Mouse (Mus musculus) MEL (cell line): ENCODE data around the gene Prdm15. TPM values are rescaled to one million over a fixed set of nuclear protein-coding genes. Genes with fewer than 3 reads are reported as not detected.

ENCODE experiments used
- DNase-seq: peaks from one replicate; pipeline ENCODE4 v3.0.0; 2011; ENCODE audit warnings: low read depth, low spot score
- H3K27ac ChIP-seq: 2 replicates; pipeline ENCODE4 v1.5.1; 2012; ENCODE audit warnings: low read depth, mild to moderate bottlenecking, control low read depth, low read length, moderate library complexity; ENCODE audit not compliant: control insufficient read depth
- H3K27me3 ChIP-seq, 2 experiments: fragments of 150-350 bp in 1 of 2; sonication (generic) in 1 of 2; 2 replicates each; pipeline ENCODE4 v1.6.1; 2012; ENCODE audit warnings: low read length in 2 of 2, mild to moderate bottlenecking in 2 of 2, improper control_type of control experiment in 1 of 2, moderate library complexity in 1 of 2; ENCODE audit not compliant: insufficient read depth in 2 of 2, control insufficient read depth in 1 of 2
- H3K36me3 ChIP-seq, 2 experiments: 2 replicates each; pipeline ENCODE4 v1.6.1; 2012 to 2014; ENCODE audit warnings: low read length in 2 of 2, improper control_type of control experiment in 1 of 2, inconsistent platforms in 1 of 2, mild to moderate bottlenecking in 1 of 2; ENCODE audit not compliant: insufficient read depth in 2 of 2, control insufficient read depth in 1 of 2
- H3K4me1 ChIP-seq, 2 experiments: fragments of 150-350 bp in 1 of 2; sonication (generic) in 1 of 2; 2 replicates each; pipeline ENCODE4 v1.6.1; 2012; ENCODE audit warnings: low read length in 2 of 2, improper control_type of control experiment in 1 of 2, mild to moderate bottlenecking in 1 of 2; ENCODE audit not compliant: insufficient read depth in 2 of 2, control insufficient read depth in 1 of 2
- H3K4me3 ChIP-seq, 2 experiments: fragments of 150-350 bp in 1 of 2; sonication (generic) in 1 of 2; 2 replicates each; pipeline ENCODE4 v1.5.1; 2012; ENCODE audit warnings: low read depth in 2 of 2, low read length in 2 of 2, mild to moderate bottlenecking in 2 of 2, moderate library complexity in 2 of 2, control low read depth in 1 of 2, improper control_type of control experiment in 1 of 2; ENCODE audit not compliant: control insufficient read depth in 1 of 2, insufficient read depth in 1 of 2
- H3K79me2 ChIP-seq: 2 replicates; pipeline ENCODE4 v1.6.1; 2012; ENCODE audit warnings: mild to moderate bottlenecking, low read length, moderate library complexity; ENCODE audit not compliant: control insufficient read depth, poor library complexity, insufficient read depth
- H3K9ac ChIP-seq: 2 replicates; pipeline ENCODE4 v1.6.1; 2012; ENCODE audit warnings: low read depth, mild to moderate bottlenecking, control low read depth, low read length, moderate library complexity; ENCODE audit not compliant: control insufficient read depth, poor library complexity, severe bottlenecking
- H3K9me3 ChIP-seq: fragments of 150-350 bp; sonication (generic); replicated peaks from 2 replicates; pipeline ENCODE4 v1.6.1; 2012; ENCODE audit warnings: mild to moderate bottlenecking, low read length, improper control_type of control experiment, moderate library complexity; ENCODE audit not compliant: insufficient read depth
- BHLHE40 ChIP-seq: IDR thresholded peaks from 2 replicates; pipeline ENCODE4 v1.6.1; 2012; ENCODE audit warnings: low read depth, mild to moderate bottlenecking, inconsistent platforms, low read length, improper control_type of control experiment, borderline replicate concordance
- CHD2 ChIP-seq: IDR thresholded peaks from 2 replicates; pipeline ENCODE4 v1.6.1; 2011; ENCODE audit warnings: low read length, improper control_type of control experiment
- ELF1 ChIP-seq: IDR thresholded peaks from 2 replicates; pipeline ENCODE4 v1.6.1; 2014; ENCODE audit warnings: low read depth, mild to moderate bottlenecking, inconsistent platforms, low read length, improper control_type of control experiment, moderate library complexity
- ETS1 ChIP-seq: IDR thresholded peaks from 2 replicates; pipeline ENCODE4 v1.6.1; 2012; ENCODE audit warnings: low read depth, mild to moderate bottlenecking, inconsistent platforms, low read length, improper control_type of control experiment, moderate library complexity
- GABPA ChIP-seq: IDR thresholded peaks from 2 replicates; pipeline ENCODE4 v1.6.1; 2012; ENCODE audit warnings: low read depth, mild to moderate bottlenecking, inconsistent platforms, low read length, improper control_type of control experiment, moderate library complexity
- HCFC1 ChIP-seq: IDR thresholded peaks from 2 replicates; pipeline ENCODE4 v1.6.1; 2012; ENCODE audit warnings: low read depth, mild to moderate bottlenecking, inconsistent platforms, low read length, improper control_type of control experiment, moderate library complexity
- JUND ChIP-seq: IDR thresholded peaks from 2 replicates; pipeline ENCODE4 v1.6.1; 2011; ENCODE audit warnings: low read depth, mild to moderate bottlenecking, improper control_type of control experiment, low read length
- KAT2A ChIP-seq: conservative IDR thresholded peaks from 2 replicates; pipeline ENCODE4 v1.6.1; 2012; ENCODE audit warnings: low read depth, low read length, improper control_type of control experiment, inconsistent platforms
- MAFK ChIP-seq: IDR thresholded peaks from 2 replicates; pipeline ENCODE4 v1.6.1; 2011; ENCODE audit warnings: low read depth, mild to moderate bottlenecking, low read length, improper control_type of control experiment, borderline replicate concordance
- MAZ ChIP-seq: IDR thresholded peaks from 2 replicates; pipeline ENCODE4 v1.6.1; 2012; ENCODE audit warnings: low read depth, mild to moderate bottlenecking, inconsistent platforms, low read length, improper control_type of control experiment
- MEF2A ChIP-seq: IDR thresholded peaks from 2 replicates; pipeline ENCODE4 v1.6.1; 2014; ENCODE audit warnings: low read depth, mild to moderate bottlenecking, inconsistent platforms, low read length, improper control_type of control experiment; ENCODE audit not compliant: poor library complexity, insufficient replicate concordance, severe bottlenecking; ENCODE audit errors: extremely low read depth
- MXI1 ChIP-seq: IDR thresholded peaks from 2 replicates; pipeline ENCODE4 v1.6.1; 2011; ENCODE audit warnings: mild to moderate bottlenecking, low read depth, low read length, improper control_type of control experiment
- POLR2AphosphoS2 ChIP-seq: IDR thresholded peaks from 2 replicates; pipeline ENCODE4 v1.6.1; 2011; ENCODE audit warnings: low read length, improper control_type of control experiment
- POLR2AphosphoS5 ChIP-seq: IDR thresholded peaks from 2 replicates; pipeline ENCODE4 v1.6.1; 2012; ENCODE audit warnings: low read depth, borderline replicate concordance, mild to moderate bottlenecking, inconsistent platforms, low read length, moderate library complexity, mixed read lengths
- SIN3A ChIP-seq: IDR thresholded peaks from 2 replicates; pipeline ENCODE4 v1.6.1; 2012; ENCODE audit warnings: low read length, improper control_type of control experiment, inconsistent platforms
- SMC3 ChIP-seq: IDR thresholded peaks from 2 replicates; pipeline ENCODE4 v1.6.1; 2011; ENCODE audit warnings: low read depth, low read length, improper control_type of control experiment
- TAL1 ChIP-seq: IDR thresholded peaks from 2 replicates; pipeline ENCODE4 v1.6.1; 2012; ENCODE audit warnings: mild to moderate bottlenecking, inconsistent platforms, low read length, moderate library complexity, mixed read lengths
- TBP ChIP-seq: IDR thresholded peaks from 2 replicates; pipeline ENCODE4 v1.8.0; 2011; ENCODE audit warnings: low read depth, low read length, improper control_type of control experiment
- UBTF ChIP-seq: IDR thresholded peaks from 2 replicates; pipeline ENCODE4 v1.6.1; 2012; ENCODE audit warnings: low read depth, mild to moderate bottlenecking, inconsistent platforms, low read length, improper control_type of control experiment, moderate library complexity, borderline replicate concordance; ENCODE audit not compliant: insufficient read depth
- ZKSCAN1 ChIP-seq: IDR thresholded peaks from 2 replicates; pipeline ENCODE4 v1.6.1; 2012; ENCODE audit warnings: low read depth, mild to moderate bottlenecking, inconsistent platforms, low read length, improper control_type of control experiment, moderate library complexity
- polyA plus RNA-seq, 2 experiments: library from polyadenylated mRNA; stranded (reverse) in 1 of 2; unstranded in 1 of 2; fragments of >175 nt in 1 of 2; fragments of >200 nt in 1 of 2; gene quantifications; 2 replicates each; pipeline versions ENCODE4 v1.2.1 to v1.2.4; 2012; ENCODE audit warnings: low replicate concordance in 2 of 2, low read depth in 1 of 2; ENCODE audit not compliant: insufficient read length in 2 of 2, insufficient read depth in 1 of 2, missing spikeins in 1 of 2
- total RNA-seq: library from RNA; depleted of rRNA; stranded (reverse); fragments of 300-350 nt; gene quantifications from 2 replicates; pipeline ENCODE4 v1.2.3, GENCODE M21; 2012

The Prdm15 gene
- total and polyA plus RNA-seq, 3 experiments = 10.7 to 12.0 TPM; not detected in 1

GRCm38 (mm10) chr16:97766501-97766900 is 85.1 kb downstream of the Prdm15 start:
- TF ChIP-seq UBTF = no peak
- no peak for TF ChIP-seq GABPA
- TF ChIP-seq, all 39 proteins: peak for 0
- no peaks in the 10 kb centered on the region for H3K79me2 ChIP-seq
- H3K9me3 ChIP-seq = no peaks in the 10 kb centered on the region
- no peak overlapping the region for H3K4me3 ChIP-seq
- no peak overlapping the region for H3K27ac ChIP-seq
- no peaks in the 10 kb centered on the region for H3K36me3 ChIP-seq
- H3K4me1 ChIP-seq = no peaks in the 10 kb centered on the region
- peaks cover 0 to 4% of the 10 kb centered on the region in 2 experiments; a peak in 1 of 4 replicates for H3K27me3 ChIP-seq
- DNase-seq = no peak
- H3K9ac ChIP-seq = no peak overlapping the region

- H3K36me3 ChIP-seq = no peaks in the 10 kb centered on the region
- H3K27ac ChIP-seq = no peak overlapping the region
- TF ChIP-seq KAT2A (no peak), CHD2 (no peak), JUND (no peak), POLR2AphosphoS2 (no peak), MEF2A (no peak), ZKSCAN1 (no peak), ETS1 (no peak), MAZ (no peak), MAFK (no peak), BHLHE40 (no peak), POLR2AphosphoS5 (no peak), ELF1 (no peak)
- TF ChIP-seq, all 39 proteins: peak for 0
- H3K9me3 ChIP-seq = no peaks in the 10 kb centered on the region
- H3K9ac ChIP-seq = no peak overlapping the region
- H3K4me1 ChIP-seq = no peaks in the 10 kb centered on the region
- no peak for DNase-seq
- no peak overlapping the region for H3K4me3 ChIP-seq
- H3K79me2 ChIP-seq = no peaks in the 10 kb centered on the region
- H3K27me3 ChIP-seq = peaks cover 0 to 4% of the 10 kb centered on the region in 2 experiments; a peak in 1 of 4 replicates
Observed at GRCm38 (mm10) chr16:97764626-97765025, 87.0 kb downstream of the Prdm15 start.

GRCm38 (mm10) chr16:97763990-97764340 is 87.7 kb downstream of the Prdm15 start:
- Histone ChIP-seq H3K27me3 (peaks cover 0 to 4% of the 10 kb centered on the region in 2 experiments; a peak in 1 of 4 replicates), H3K9me3 (no peaks in the 10 kb centered on the region), H3K79me2 (no peaks in the 10 kb centered on the region), H3K27ac (no peak overlapping the region), H3K4me1 (no peaks in the 10 kb centered on the region), H3K4me3 (no peak overlapping the region), H3K9ac (no peak overlapping the region), H3K36me3 (no peaks in the 10 kb centered on the region)
- DNase-seq = no peak
- no peak for TF ChIP-seq TAL1
- TF ChIP-seq POLR2AphosphoS2 = no peak
- no peak for TF ChIP-seq GABPA
- no peak for TF ChIP-seq HCFC1
- TF ChIP-seq ZKSCAN1 = no peak
- no peak for TF ChIP-seq UBTF
- TF ChIP-seq ELF1 = no peak
- TF ChIP-seq TBP = no peak
- no peak for TF ChIP-seq MXI1
- TF ChIP-seq SMC3 = no peak
- no peak for TF ChIP-seq SIN3A
- TF ChIP-seq, all 39 proteins: peak for 0
